Mouse (Mus musculus) embryonic facial prominence, embryonic 11.5 days (tissue): Measurements from ENCODE around the gene Sik1. TPM values are rescaled to one million over a fixed set of nuclear protein-coding genes. Genes with fewer than 3 reads are reported as not detected.

Experiments
- ATAC-seq: fragments of 200-750 bp; cut with Nextera tagmentation; replicated peaks from 2 replicates; pipeline ENCODE4 v1.8.0; 2017; ENCODE audit warnings: low read depth; ENCODE audit not compliant: insufficient number of reproducible peaks, low FRiP score, low TSS enrichment
- DNase-seq: peaks from one replicate; pipeline ENCODE4 v3.0.0-alpha.2; 2015; ENCODE audit warnings: low spot score
- H3K27ac ChIP-seq: fragments of 300-500 bp; sonication (generic); replicated peaks from 2 replicates; pipeline ENCODE4 v1.5.1; 2014; ENCODE audit warnings: mild to moderate bottlenecking, low read depth, low read length, control low read depth
- H3K27me3 ChIP-seq: fragments of 300-500 bp; sonication (generic); 2 replicates; pipeline ENCODE4 v1.6.1; 2014; ENCODE audit warnings: mild to moderate bottlenecking, low read length, moderate library complexity, mixed read lengths; ENCODE audit not compliant: control insufficient read depth, insufficient read depth
- H3K36me3 ChIP-seq: fragments of 300-500 bp; sonication (generic); replicated peaks from 2 replicates; pipeline ENCODE4 v1.6.1; 2014; ENCODE audit warnings: low read depth, mild to moderate bottlenecking, low read length, moderate library complexity, mixed read lengths; ENCODE audit not compliant: control insufficient read depth, insufficient read depth
- H3K4me1 ChIP-seq: fragments of 300-500 bp; sonication (generic); 2 replicates; pipeline ENCODE4 v1.6.1; 2014; ENCODE audit warnings: low read length, mixed read lengths; ENCODE audit not compliant: control insufficient read depth, insufficient read depth
- H3K4me2 ChIP-seq: fragments of 300-500 bp; sonication (generic); 2 replicates; pipeline ENCODE4 v1.6.1; 2014; ENCODE audit warnings: low read depth, mild to moderate bottlenecking, control low read depth, low read length, moderate library complexity
- H3K4me3 ChIP-seq: fragments of 300-500 bp; sonication (generic); 2 replicates; pipeline ENCODE4 v1.5.1; 2014; ENCODE audit warnings: low read depth, low read length, control low read depth
- H3K9ac ChIP-seq: fragments of 300-500 bp; sonication (generic); replicated peaks from 2 replicates; pipeline ENCODE4 v1.6.1; 2014; ENCODE audit warnings: mild to moderate bottlenecking, control low read depth, low read length
- H3K9me3 ChIP-seq: fragments of 300-500 bp; sonication (generic); replicated peaks from 2 replicates; pipeline ENCODE4 v1.6.1; 2016; ENCODE audit warnings: mild to moderate bottlenecking, low read length, inconsistent platforms, mixed read lengths; ENCODE audit not compliant: control insufficient read depth
- WGBS: fragments of 180-500 bp; shearing (Covaris S2); extraction: QIAGEN DNeasy Blood & Tissue Kit; methylation state at CpG from one replicate; pipeline ENCODE4 v1.1.7; 2014; 5-methylcytosine and 5-hydroxymethylcytosine counted together
- polyA plus RNA-seq: library from polyadenylated mRNA; unstranded; fragments of >200 nt; fragmentation: Nextera tagmentation; extraction: Ambion mirVana; gene quantifications from 2 replicates; pipeline ENCODE4 v1.2.1, GENCODE M21; 2014

Sik1 gene
- polyA plus RNA-seq, 1 experiment from 2014 or later: 10.5 TPM

GRCm38 (mm10) chr17:31800852-31801363, 54.7 kb downstream of the Sik1 start:
- no peaks in the 10 kb centered on the region for H3K4me1 ChIP-seq
- H3K9me3 ChIP-seq: no peaks in the 10 kb centered on the region
- ATAC-seq: no peak
- no peak overlapping the region for H3K4me2 ChIP-seq
- WGBS: 91% methylated on average over 7 of the region's 7 CpGs
- no peaks in the 10 kb centered on the region for H3K36me3 ChIP-seq
- H3K27ac ChIP-seq: no peak overlapping the region
- no peak for DNase-seq
- no peaks in the 10 kb centered on the region for H3K27me3 ChIP-seq
- H3K9ac ChIP-seq: no peak overlapping the region
- H3K4me3 ChIP-seq: no peak overlapping the region

- no peak for ATAC-seq
- Histone ChIP-seq H3K4me1 (peaks cover 2% of the 10 kb centered on the region; the same call in 1 of the 2 replicates), H3K9me3 (no peaks in the 10 kb centered on the region), H3K4me2 (no peak overlapping the region), H3K27ac (no peak overlapping the region), H3K4me3 (no peak overlapping the region), H3K27me3 (no peaks in the 10 kb centered on the region), H3K9ac (no peak overlapping the region), H3K36me3 (no peaks in the 10 kb centered on the region)
- no peak for DNase-seq
- 74% methylated on average over 4 of the region's 4 CpGs for WGBS
Observed at GRCm38 (mm10) chr17:31795893-31796292, 59.7 kb downstream of the Sik1 start.

Other genes with a start within 250 kb of the Sik1 start
- 1.5 and 2.5 TPM in 2 replicates for gene Cbs, start 218.6 kb downstream of the Sik1 start, polyA plus RNA-seq
- gene U2af1, start 196.9 kb downstream of the Sik1 start, polyA plus RNA-seq: 206 and 225 TPM in 2 replicates
- 20.9 and 184 TPM in 2 replicates for gene Cryaa, start 178.0 kb downstream of the Sik1 start, polyA plus RNA-seq
- 64.3 and 65.1 TPM in 2 replicates for gene Rrp1b, start 180.3 kb upstream of the Sik1 start, polyA plus RNA-seq
- gene Hsf2bp, start 180.5 kb upstream of the Sik1 start, polyA plus RNA-seq: 0.32 and 0.59 TPM in 2 replicates